Mouse (Mus musculus) CD8-positive naive resting alpha-beta T cell, adult 2 months (primary cell): ENCODE results near the gene Ciart.
A peak's percentile ranks its signal among the peaks of the same experiment; 100 is the strongest.
"Not testable (repeated sequence)": the region's sequence is repeated elsewhere in the genome, so short reads cannot be mapped to it uniquely, and the experiment has no call there.

Source experiments
- DNase-seq, 2 experiments: peaks; one replicate each; pipeline ENCODE4 v3.0.0; 2022; ENCODE audit warnings: low read depth in 2 of 2, low spot score in 2 of 2

Gene Ciart

GRCm38 (mm10) chr3:95901616-95902372 lies 19.7 kb upstream of the Ciart start:
- no peak for DNase-seq

GRCm38 (mm10) chr3:95899800-95900524 lies 17.9 kb upstream of the Ciart start:
- no peak for DNase-seq

DNA sequence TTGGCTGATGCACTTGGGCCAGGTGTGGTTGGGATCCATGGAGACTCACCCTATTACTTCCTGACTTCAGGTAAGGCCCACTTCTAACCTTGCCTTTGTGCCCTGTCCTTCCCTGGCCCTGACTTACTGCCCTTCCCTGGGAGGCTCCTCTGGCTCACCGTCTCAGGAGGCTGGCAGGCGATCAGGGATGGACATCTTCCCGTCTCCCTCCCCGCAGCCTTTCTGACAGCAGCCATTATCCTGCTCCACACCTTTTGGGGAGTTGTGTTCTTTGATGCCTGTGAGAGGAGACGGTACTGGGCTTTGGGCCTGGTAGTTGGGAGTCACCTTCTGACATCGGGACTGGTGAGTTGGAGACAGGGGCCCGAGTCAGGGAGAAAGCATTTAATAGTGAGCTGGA lies 13.4 kb upstream of the Ciart start:
- not testable (repeated sequence) for DNase-seq

DNA sequence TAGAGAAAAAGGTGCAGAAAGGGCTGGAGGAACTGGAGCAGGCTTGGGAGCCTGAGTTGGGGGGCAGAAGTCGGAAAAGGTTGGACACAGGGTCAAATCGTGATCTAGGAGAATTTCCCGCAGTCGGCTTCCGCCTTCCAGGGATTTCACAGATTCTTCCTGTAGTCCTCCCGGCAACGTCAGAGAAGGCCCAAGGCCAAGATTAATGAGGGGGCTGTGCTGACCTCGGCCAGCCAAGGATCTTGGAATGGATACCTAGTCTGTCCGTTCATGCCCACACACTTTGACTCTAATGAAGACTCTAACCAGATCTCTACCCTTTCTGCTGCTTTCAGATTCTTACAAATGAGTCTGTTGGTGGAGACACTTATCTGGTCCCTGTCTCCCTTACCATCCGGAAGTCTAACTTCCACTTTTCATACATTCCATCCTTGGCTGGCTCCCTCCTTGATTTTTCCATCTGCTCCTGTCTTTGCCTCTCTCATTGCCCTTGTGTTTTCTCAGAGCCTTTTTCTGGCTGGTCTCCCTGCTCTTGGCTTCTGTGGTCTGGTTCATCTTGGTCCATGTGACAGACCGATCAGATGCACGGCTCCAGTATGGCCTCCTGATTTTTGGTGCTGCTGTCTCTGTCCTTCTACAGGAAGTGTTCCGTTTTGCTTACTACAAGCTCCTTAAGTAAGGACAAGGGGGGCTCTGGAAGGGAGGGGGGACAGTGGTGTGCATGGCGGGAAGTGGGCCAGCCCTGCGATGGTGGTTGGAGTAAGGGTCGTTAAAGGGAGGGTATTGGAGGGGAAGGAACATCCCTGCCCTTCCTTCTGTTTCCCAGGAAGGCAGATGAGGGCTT lies 12.5 kb upstream of the Ciart start:
- no peak for DNase-seq

- peak; percentile 91 to 95 for DNase-seq
Measured at GRCm38 (mm10) chr3:95893606-95894316, 11.7 kb upstream of the Ciart start, which contains the start of gene Aph1a. TSS of gene Aph1a (plus strand) at chr3:95893969.

DNA sequence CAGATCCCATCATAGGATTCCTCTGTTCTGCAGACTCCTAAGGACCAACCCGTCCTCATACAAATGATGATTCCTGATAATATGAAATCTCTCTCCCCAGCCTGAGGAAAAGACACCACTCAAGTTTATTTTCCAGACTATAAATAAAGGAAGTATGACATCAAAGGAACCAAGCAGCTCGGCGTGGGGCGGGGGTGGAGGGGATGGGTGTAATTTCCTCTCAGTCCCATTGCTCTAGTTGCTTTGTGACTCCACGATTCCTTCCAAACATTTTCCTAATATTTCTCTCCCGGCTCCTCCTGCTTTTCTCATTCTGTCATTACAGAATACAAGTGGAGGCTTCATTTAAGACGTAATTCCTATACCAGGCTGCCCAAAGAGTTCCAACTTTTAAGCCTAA lies 11.1 kb upstream of the Ciart start:
- no peak for DNase-seq

- no peak for DNase-seq
Measured at GRCm38 (mm10) chr3:95892066-95893052, 10.3 kb upstream of the Ciart start.

- DNase-seq, result no peak
Measured at GRCm38 (mm10) chr3:95891211-95892065, 9.4 kb upstream of the Ciart start, which contains the start of gene BC028528. TSS of gene BC028528 (minus strand) at chr3:95892005.

DNA sequence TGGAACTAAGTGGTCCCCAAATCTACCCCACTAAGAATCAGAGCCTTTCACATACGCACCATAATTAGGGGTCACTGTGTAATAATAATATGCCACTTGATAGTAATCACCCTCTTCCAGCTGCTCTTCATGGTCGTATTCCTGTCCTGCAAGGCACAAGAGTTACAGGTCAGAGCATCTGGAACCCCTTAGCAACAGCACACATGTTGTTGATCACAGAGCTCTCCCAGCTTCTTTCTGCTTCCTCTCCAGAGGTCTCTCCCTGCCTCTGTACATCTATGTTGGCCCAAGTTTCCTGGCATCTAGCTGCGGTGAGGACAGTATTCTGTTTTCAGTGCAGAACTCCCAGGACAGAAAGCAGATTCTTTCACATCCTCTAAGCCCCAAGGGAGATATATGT lies 7.6 kb upstream of the Ciart start:
- no peak for DNase-seq

- DNase-seq, result no peak
Measured at GRCm38 (mm10) chr3:95887596-95887995, 5.5 kb upstream of the Ciart start.

- DNase-seq, result no peak
Measured at GRCm38 (mm10) chr3:95884400-95884799, 2.3 kb upstream of the Ciart start.

- peak in 1 of 2 experiments; percentile 69 for DNase-seq
Measured at GRCm38 (mm10) chr3:95882816-95883425, 870 bp upstream of the Ciart start.

DNA sequence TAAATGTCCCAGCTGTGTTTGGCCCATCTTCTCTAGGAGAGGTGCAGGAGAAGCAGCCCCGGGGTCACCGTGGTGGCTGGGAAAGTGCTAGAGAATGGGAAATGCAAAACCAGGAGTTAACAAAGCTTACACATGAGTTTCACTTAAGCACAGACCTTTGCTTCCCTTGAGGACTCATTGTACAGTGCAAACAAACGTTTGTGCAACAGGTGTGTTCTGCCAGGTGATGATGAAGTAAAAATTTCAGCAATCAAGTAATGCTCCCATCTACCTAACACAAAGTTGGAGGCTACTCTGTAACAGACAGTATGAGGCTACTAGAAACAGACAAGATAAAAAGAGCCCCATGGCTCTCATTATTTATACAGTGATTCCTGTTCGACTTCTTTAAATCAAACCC lies 3.0 kb downstream of the Ciart start:
- no peak for DNase-seq

DNA sequence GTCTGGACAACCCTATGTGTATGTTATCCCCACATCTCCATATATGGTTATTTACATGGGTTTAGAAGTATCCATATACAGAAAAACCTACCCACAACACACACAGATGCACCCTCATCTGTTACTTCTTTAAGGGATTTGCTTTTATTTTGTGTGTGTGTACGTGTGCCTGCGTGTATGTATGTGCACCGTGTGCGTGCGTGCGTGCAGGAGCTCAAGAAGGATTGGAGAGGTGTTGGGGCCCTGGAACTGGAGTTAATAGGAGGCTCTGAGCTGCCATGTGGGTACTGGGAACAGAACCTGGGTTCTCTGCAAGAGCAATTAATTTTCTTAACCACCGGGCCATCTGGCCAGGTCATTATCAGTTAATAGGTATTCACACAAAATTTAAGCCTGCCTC lies 10.0 kb downstream of the Ciart start:
- no peak for DNase-seq

DNA sequence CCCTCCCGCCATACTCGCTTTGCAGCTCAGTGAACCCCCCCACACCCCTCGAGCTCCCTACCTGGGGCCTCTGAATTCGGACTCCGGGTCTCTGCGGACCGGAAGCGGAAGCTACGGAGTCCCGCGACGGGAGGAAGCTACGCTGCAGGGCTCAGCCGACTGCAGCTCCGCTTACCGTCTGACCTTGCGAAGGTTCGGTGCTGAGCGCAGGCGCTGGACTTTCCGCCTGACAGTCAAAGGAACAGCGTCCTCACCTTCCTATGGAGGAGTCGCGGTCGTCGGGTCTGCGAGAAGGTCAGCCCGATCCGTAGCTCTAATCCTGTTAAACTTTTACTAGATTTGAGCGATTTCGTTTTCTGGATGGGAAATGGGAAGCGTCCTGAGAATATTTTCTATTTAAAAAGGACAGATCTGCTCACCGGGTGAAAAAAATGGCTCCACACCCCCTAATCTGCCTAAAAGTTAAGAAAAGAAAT lies 10.6 kb downstream of the Ciart start, which contains the start of gene Mrps21:
TSS of gene Mrps21 (minus strand) at position 128 of the 476 bp plus-strand sequence.
- DNase-seq, result peak; percentile 66 to 67

DNA sequence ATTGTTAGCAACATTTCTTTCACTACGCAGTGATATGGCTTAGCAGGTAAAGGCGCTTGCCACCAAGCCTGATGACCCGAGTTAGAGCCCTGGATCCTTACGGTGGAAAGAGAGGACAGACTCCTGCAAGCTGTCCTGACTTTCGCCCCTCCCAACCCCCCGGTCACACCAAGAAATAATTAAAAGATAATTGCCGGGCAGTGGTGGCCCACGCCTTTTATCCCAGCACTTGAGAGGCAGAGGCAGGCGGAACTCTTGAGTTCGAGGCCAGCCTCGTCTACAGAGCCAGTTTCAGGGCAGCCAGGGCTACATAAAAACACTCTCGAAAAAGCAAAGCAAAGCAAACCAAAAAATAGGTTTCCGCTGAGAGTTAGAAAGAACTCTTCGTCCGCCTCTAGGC lies 11.1 kb downstream of the Ciart start:
- no peak for DNase-seq

GRCm38 (mm10) chr3:95867408-95867807 lies 14.6 kb downstream of the Ciart start:
- no peak for DNase-seq

DNA sequence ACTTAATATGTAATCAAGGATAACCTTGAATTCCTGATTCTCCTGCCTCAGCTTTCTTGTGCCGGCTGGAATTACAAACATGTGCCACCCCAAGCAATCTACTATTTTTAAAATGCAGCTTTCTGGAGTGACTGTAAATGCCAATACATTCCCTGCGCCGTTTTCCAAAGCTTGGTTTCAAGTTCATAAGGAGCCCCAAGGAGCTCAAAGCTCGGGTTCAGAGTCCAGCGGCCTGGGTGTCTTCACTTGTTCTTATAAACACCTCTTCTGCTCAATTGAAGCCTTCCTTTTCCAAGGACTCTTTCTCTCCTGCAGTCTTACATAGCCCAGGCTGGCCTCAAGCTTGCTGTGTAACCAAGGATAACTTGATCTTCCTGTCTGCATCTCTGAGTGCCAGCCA lies 16.0 kb downstream of the Ciart start:
- no peak for DNase-seq
